Mouse (Mus musculus) megakaryocyte, embryonic 14.5 days (primary cell): Measurements from ENCODE around the gene Mrpl36.

ENCODE experiments used
- FLI1 ChIP-seq: IDR thresholded peaks from 2 replicates; pipeline ENCODE4 v1.6.1; 2012; ENCODE audit warnings: low read length, inconsistent platforms, mixed read lengths
- GATA1 ChIP-seq: IDR thresholded peaks from 3 replicates; pipeline ENCODE4 v1.6.1; 2012; ENCODE audit warnings: mixed read lengths, low read length, inconsistent platforms, borderline replicate concordance

- TF ChIP-seq GATA1 (no peak), FLI1 (no peak)
Observed at GRCm38 (mm10) chr13:73357106-73357505, 28.8 kb downstream of the Mrpl36 start.
